Mouse (Mus musculus): Measurements from ENCODE around the gene Ppp1r12b. TPM values are rescaled to one million over a fixed set of nuclear protein-coding genes. Genes with fewer than 3 reads are reported as not detected.

Gene Ppp1r12b
- polyA plus RNA-seq, 1 experiment from 2014 or later: 7.8 TPM

GRCm38 (mm10) chr1:134715092-134715491, 240.7 kb downstream of the Ppp1r12b start:
- DNase-seq (ENCODE audit: low spot score): no peak
- Histone ChIP-seq H3K4me1 (ENCODE audit: control insufficient read depth, insufficient read depth, low read length) (peaks cover 19% of the 10 kb centered on the region), H3K9ac (ENCODE audit: low read length) (no peak overlapping the region), H3K9me3 (ENCODE audit: control insufficient read depth, low read length) (no peaks in the 10 kb centered on the region), H3K36me3 (ENCODE audit: control insufficient read depth, insufficient read depth, low read length) (no peaks in the 10 kb centered on the region), H3K4me2 (ENCODE audit: low read depth) (no peak overlapping the region), H3K27me3 (ENCODE audit: control insufficient read depth, insufficient read depth, low read length) (peaks cover 2% of the 10 kb centered on the region; the same call in 1 of the 2 replicates), H3K4me3 (ENCODE audit: low read depth, low read length) (no peak overlapping the region), H3K27ac (ENCODE audit: low read depth, low read length) (no peak overlapping the region)
- no peak for ATAC-seq (ENCODE audit: insufficient read depth, low FRiP score, low TSS enrichment)
- WGBS: 70% methylated on average over 5 of the region's 5 CpGs

GRCm38 (mm10) chr1:134714166-134714565, 241.6 kb downstream of the Ppp1r12b start:
- Histone ChIP-seq H3K9ac (ENCODE audit: low read length) (no peak overlapping the region), H3K4me2 (ENCODE audit: low read depth) (no peak overlapping the region), H3K27ac (ENCODE audit: low read depth, low read length) (peak overlapping the region; percentile 51), H3K9me3 (ENCODE audit: control insufficient read depth, low read length) (no peaks in the 10 kb centered on the region), H3K36me3 (ENCODE audit: control insufficient read depth, insufficient read depth, low read length) (no peaks in the 10 kb centered on the region), H3K27me3 (ENCODE audit: control insufficient read depth, insufficient read depth, low read length) (peaks cover 2% of the 10 kb centered on the region; the same call in 1 of the 2 replicates), H3K4me3 (ENCODE audit: low read depth, low read length) (no peak overlapping the region), H3K4me1 (ENCODE audit: control insufficient read depth, insufficient read depth, low read length) (peaks cover 28% of the 10 kb centered on the region)
- 37% methylated on average over 8 of the region's 8 CpGs for WGBS
- ATAC-seq (ENCODE audit: insufficient read depth, low FRiP score, low TSS enrichment) (no peak), DNase-seq (ENCODE audit: low spot score) (peak; percentile 32)

- H3K4me1 ChIP-seq (ENCODE audit: control insufficient read depth, insufficient read depth, low read length): peaks cover 30% of the 10 kb centered on the region
- 10% methylated on average over 11 of the region's 11 CpGs for WGBS
- H3K9me3 ChIP-seq (ENCODE audit: control insufficient read depth, low read length): no peaks in the 10 kb centered on the region
- H3K9ac ChIP-seq (ENCODE audit: low read length): no peak overlapping the region
- H3K36me3 ChIP-seq (ENCODE audit: control insufficient read depth, insufficient read depth, low read length): no peaks in the 10 kb centered on the region
- H3K27ac ChIP-seq (ENCODE audit: low read depth, low read length): peak overlapping the region; percentile 51
- DNase-seq (ENCODE audit: low spot score) (peak; percentile 71), ATAC-seq (ENCODE audit: insufficient read depth, low FRiP score, low TSS enrichment) (peak; percentile 56)
- peak overlapping the region; percentile 10; the same call in 1 of the 2 replicates for H3K4me2 ChIP-seq (ENCODE audit: low read depth)
- H3K27me3 ChIP-seq (ENCODE audit: control insufficient read depth, insufficient read depth, low read length): peaks cover 7% of the 10 kb centered on the region; the same call in 1 of the 2 replicates
- H3K4me3 ChIP-seq (ENCODE audit: low read depth, low read length): no peak overlapping the region
These were observed 242.2 kb downstream of the Ppp1r12b start for GRCm38 (mm10) chr1:134713421-134713969.

DNA sequence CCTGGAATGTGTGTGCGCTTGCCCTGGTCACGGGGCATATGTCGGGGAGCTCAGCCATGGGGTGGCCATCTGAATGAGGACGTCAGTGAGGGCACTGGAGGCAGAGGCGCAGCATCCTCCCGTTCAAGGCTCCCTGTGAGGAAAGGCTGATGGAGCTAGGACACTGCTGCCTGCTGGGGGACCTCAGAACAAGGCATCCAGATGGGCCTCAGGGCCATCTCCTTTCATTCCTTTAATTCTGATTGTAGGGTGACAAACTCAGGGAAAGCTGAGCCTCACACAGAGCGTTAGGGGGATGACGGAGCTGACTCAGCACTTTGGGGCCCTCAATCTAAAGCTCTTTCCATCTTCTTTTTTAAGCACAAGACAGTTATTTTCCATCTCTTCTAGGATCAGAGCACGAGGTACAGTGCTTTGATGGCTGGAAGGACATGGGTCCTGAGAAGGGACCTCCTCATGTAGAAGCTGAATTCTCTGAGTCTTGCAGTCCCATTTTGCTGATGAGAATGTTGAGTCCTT, 242.9 kb downstream of the Ppp1r12b start:
- Histone ChIP-seq H3K4me1 (ENCODE audit: control insufficient read depth, insufficient read depth, low read length) (peaks cover 31% of the 10 kb centered on the region), H3K27me3 (ENCODE audit: control insufficient read depth, insufficient read depth, low read length) (peaks cover 7% of the 10 kb centered on the region; the same call in 1 of the 2 replicates), H3K4me2 (ENCODE audit: low read depth) (no peak overlapping the region), H3K36me3 (ENCODE audit: control insufficient read depth, insufficient read depth, low read length) (no peaks in the 10 kb centered on the region), H3K27ac (ENCODE audit: low read depth, low read length) (peak overlapping the region; percentile 51), H3K9me3 (ENCODE audit: control insufficient read depth, low read length) (no peaks in the 10 kb centered on the region), H3K9ac (ENCODE audit: low read length) (no peak overlapping the region), H3K4me3 (ENCODE audit: low read depth, low read length) (no peak overlapping the region)
- WGBS: 81% methylated on average over 9 of the region's 9 CpGs
- DNase-seq (ENCODE audit: low spot score) (no peak), ATAC-seq (ENCODE audit: insufficient read depth, low FRiP score, low TSS enrichment) (no peak)

DNA sequence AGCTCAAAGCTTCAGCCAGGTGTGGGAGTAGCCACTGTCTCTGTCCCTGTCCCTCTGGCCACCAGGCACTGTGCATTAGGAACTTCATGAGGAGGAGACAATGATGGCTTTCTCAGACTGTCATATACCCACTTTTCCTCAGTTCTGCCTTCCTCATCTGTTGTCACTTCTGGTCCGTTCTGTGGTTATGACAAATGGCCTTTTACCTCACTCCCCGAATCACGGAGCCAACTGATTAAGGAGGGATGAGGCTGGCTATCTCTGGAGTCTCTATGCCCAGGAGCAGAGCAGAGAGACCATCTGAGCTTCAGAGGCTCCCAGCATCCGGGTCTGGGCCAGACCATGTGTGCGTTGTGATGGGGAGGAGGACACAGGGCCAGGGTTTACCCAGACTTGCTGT, 244.1 kb downstream of the Ppp1r12b start:
- ATAC-seq (ENCODE audit: insufficient read depth, low FRiP score, low TSS enrichment) (no peak), DNase-seq (ENCODE audit: low spot score) (no peak)
- H3K36me3 ChIP-seq (ENCODE audit: control insufficient read depth, insufficient read depth, low read length): no peaks in the 10 kb centered on the region
- peaks cover 31% of the 10 kb centered on the region for H3K4me1 ChIP-seq (ENCODE audit: control insufficient read depth, insufficient read depth, low read length)
- H3K4me3 ChIP-seq (ENCODE audit: low read depth, low read length): no peak overlapping the region
- H3K27ac ChIP-seq (ENCODE audit: low read depth, low read length): no peak overlapping the region
- no peak overlapping the region for H3K4me2 ChIP-seq (ENCODE audit: low read depth)
- H3K9me3 ChIP-seq (ENCODE audit: control insufficient read depth, low read length): no peaks in the 10 kb centered on the region
- peaks cover 7% of the 10 kb centered on the region; the same call in 1 of the 2 replicates for H3K27me3 ChIP-seq (ENCODE audit: control insufficient read depth, insufficient read depth, low read length)
- WGBS: 76% methylated on average over 5 of the region's 5 CpGs
- H3K9ac ChIP-seq (ENCODE audit: low read length): no peak overlapping the region

DNA sequence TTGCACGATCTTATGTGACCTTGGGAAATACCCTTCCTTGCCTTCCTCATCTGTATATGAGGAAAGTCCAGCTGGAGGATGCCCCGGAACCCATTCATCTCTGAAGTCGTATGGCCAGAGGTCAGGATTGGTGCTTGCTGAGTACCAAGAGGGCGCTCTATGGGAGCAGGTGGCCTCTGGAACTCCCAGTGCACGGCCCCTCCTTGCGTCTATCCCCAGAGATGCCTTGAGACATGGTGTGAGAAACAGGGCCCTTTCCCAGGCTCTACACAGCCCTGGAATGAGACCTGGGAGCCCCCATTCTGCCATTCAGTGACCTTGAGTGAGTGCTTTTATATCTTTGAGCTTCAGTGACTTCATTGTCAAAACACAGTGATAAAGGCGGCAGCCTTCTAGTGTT, 244.7 kb downstream of the Ppp1r12b start:
- no peaks in the 10 kb centered on the region for H3K9me3 ChIP-seq (ENCODE audit: control insufficient read depth, low read length)
- WGBS: 37% methylated on average over 7 of the region's 7 CpGs
- no peak overlapping the region for H3K4me2 ChIP-seq (ENCODE audit: low read depth)
- no peak overlapping the region for H3K27ac ChIP-seq (ENCODE audit: low read depth, low read length)
- H3K4me3 ChIP-seq (ENCODE audit: low read depth, low read length): no peak overlapping the region
- no peaks in the 10 kb centered on the region for H3K36me3 ChIP-seq (ENCODE audit: control insufficient read depth, insufficient read depth, low read length)
- ATAC-seq (ENCODE audit: insufficient read depth, low FRiP score, low TSS enrichment) (no peak), DNase-seq (ENCODE audit: low spot score) (no peak)
- peaks cover 31% of the 10 kb centered on the region for H3K4me1 ChIP-seq (ENCODE audit: control insufficient read depth, insufficient read depth, low read length)
- no peak overlapping the region; the same call in 1 of the 2 replicates for H3K9ac ChIP-seq (ENCODE audit: low read length)
- peaks cover 9% of the 10 kb centered on the region; the same call in 1 of the 2 replicates for H3K27me3 ChIP-seq (ENCODE audit: control insufficient read depth, insufficient read depth, low read length)

DNA sequence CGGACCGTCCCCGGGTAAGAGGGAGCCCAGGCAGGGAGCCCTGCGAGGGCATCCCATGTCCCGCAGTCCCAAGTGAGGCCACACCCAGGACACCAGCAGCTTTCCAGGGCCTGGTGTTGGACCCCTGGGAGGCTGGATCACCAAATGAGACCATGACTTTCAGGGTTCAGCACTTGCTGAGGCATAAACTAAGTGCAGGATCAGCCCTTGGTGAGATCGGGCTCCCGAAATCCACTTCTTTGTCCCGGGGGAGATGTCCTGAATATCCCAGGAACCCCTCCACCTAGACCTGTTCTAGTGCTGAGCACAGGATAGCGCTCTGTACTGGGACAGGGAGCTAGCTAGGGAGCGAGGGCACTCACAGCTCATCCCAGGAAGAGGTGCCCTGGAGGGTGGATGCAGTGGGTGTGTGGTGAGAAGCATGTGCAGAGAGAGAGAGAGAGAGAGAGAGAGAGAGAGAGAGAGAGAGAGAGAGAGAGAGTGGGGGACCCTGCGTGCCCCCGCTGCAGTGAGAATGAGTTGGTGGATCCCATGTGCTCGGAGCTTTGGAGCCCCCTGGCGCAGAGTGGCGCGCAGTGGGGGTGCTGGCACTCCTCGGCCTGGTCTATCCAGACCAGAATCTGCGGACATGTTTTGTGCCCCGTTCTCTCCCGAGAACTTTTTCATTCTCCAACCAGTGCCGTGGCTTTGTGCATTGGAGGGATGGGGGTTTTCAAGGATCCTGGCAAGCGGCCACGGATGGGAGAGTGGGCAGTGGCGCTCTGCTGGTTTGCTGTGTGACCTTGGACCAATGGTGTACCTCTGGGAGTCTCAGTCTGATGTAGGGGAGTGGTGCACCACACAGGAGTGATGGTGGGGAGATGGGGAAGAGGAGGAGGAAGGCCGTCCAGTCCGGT, 246.1 kb downstream of the Ppp1r12b start:
- H3K4me2 ChIP-seq (ENCODE audit: low read depth): peak overlapping the region; percentile 98
- H3K9ac ChIP-seq (ENCODE audit: low read length): peak overlapping the region; percentile 79
- no peaks in the 10 kb centered on the region for H3K9me3 ChIP-seq (ENCODE audit: control insufficient read depth, low read length)
- H3K4me1 ChIP-seq (ENCODE audit: control insufficient read depth, insufficient read depth, low read length): peaks cover 28% of the 10 kb centered on the region
- H3K36me3 ChIP-seq (ENCODE audit: control insufficient read depth, insufficient read depth, low read length): no peaks in the 10 kb centered on the region
- WGBS: 11% methylated on average over 26 of the region's 26 CpGs
- no peak for ATAC-seq (ENCODE audit: insufficient read depth, low FRiP score, low TSS enrichment)
- H3K4me3 ChIP-seq (ENCODE audit: low read depth, low read length): peak overlapping the region; percentile 53
- peak; percentile 44 for DNase-seq (ENCODE audit: low spot score)
- H3K27ac ChIP-seq (ENCODE audit: low read depth, low read length): peak overlapping the region; percentile 14; the same call in 1 of the 2 replicates
- peaks cover 9% of the 10 kb centered on the region; the same call in 1 of the 2 replicates for H3K27me3 ChIP-seq (ENCODE audit: control insufficient read depth, insufficient read depth, low read length)

- WGBS: 0% methylated on average over 45 of the region's 46 CpGs
- ATAC-seq (ENCODE audit: insufficient read depth, low FRiP score, low TSS enrichment) (peak; percentile 42; the same call in 1 of the 2 replicates), DNase-seq (ENCODE audit: low spot score) (peak; percentile 80)
- H3K4me1 ChIP-seq (ENCODE audit: control insufficient read depth, insufficient read depth, low read length): peaks cover 22% of the 10 kb centered on the region
- peak overlapping the region; percentile 98 for H3K4me2 ChIP-seq (ENCODE audit: low read depth)
- peak overlapping the region; percentile 53 for H3K4me3 ChIP-seq (ENCODE audit: low read depth, low read length)
- no peaks in the 10 kb centered on the region for H3K9me3 ChIP-seq (ENCODE audit: control insufficient read depth, low read length)
- peak overlapping the region; percentile 79 for H3K9ac ChIP-seq (ENCODE audit: low read length)
- H3K36me3 ChIP-seq (ENCODE audit: control insufficient read depth, insufficient read depth, low read length): no peaks in the 10 kb centered on the region
- peaks cover 9% of the 10 kb centered on the region; the same call in 1 of the 2 replicates for H3K27me3 ChIP-seq (ENCODE audit: control insufficient read depth, insufficient read depth, low read length)
- H3K27ac ChIP-seq (ENCODE audit: low read depth, low read length): peak overlapping the region; percentile 14; the same call in 1 of the 2 replicates
These were observed 246.8 kb downstream of the Ppp1r12b start for GRCm38 (mm10) chr1:134708801-134709385.
